Mouse (Mus musculus) right cerebral cortex, adult 2 months (tissue): Measurements from ENCODE around the gene Zfp871.
"Not testable (repeated sequence)": the region's sequence is repeated elsewhere in the genome, so short reads cannot be mapped to it uniquely, and the experiment has no call there.

ENCODE experiments used
- DNase-seq, 2 experiments: peaks; one replicate each; pipeline ENCODE4 v3.0.0; 2021 to 2022; ENCODE audit warnings: low spot score in 2 of 2

Zfp871 gene

DNA sequence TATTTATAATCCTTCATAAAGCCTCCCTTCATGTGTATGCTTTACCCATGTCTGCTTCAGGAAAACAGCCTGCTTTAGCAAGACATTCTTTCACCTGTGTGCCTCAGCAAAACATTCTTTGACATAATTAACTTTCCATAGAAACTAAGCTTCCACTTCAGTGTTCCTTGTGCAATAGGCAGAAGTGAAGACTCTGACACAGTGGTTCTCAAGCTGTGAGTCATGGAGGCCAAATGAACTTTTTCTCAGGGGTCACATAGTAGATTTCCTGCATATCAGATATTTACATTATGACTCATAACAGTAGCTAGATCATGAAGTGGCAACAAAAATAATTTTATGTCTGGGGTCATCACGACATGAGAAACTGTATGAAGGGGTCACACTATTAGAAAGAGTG is 49.7 kb downstream of the Zfp871 start:
- DNase-seq, result no peak

DNA sequence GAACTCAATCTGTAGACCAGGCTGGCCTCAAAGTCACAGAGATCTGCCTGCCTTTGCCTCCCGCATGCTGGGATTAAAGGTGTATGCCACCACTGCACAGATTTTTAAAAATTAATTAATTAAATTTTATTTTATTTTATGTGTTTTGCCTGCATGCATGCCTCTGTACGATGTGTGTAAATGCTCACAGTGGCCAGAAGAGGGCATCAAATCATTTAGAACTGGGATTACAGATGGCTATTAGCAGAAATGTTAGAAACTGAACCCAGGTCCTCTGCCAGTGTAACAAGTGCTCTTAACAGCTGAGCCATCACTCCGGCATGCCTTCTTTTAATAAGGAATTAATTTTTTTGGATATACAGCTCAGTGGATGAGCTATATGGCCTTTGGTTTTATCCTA is 59.1 kb downstream of the Zfp871 start:
- DNase-seq, result no peak

DNA sequence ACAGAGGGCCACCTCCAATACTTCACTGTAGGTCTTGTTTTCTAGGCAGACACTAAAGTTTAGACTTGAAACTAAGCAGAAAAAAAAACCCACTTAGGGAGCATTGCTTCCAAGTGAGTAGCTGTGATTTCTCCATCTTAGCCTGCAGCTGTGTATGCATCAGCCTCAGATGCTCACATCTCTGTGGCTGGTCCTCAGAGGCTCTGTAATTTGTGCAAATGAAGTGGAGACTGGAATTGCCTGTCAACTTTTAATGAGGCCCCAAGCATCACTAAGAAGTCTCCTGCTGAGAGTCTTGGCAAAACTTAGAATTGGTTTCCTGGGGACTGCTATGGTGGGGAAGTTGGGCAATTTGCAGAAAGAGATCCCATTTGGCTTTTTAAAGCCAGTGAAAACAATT is 61.7 kb downstream of the Zfp871 start:
- DNase-seq, result not testable (repeated sequence)

DNA sequence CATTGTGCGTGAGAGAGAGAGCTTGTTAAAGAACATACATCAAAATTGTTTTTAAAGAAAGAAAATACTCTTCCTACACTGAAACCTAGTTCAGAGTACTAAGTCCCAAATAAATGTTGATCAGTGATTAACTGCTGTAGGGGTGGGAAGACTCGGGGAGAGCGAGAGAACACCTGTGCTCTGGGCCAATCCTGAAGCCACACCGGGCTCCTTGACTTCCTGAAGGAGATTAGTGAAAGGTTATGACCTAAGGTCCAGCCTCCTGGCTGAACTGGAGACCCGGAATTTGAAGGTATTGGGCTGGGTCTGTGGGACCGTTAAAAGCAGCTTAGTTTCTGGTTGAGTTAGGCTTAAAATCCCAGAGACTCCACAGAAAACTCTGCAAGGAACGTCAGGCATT is 65.3 kb downstream of the Zfp871 start:
- DNase-seq, result no peak

DNA sequence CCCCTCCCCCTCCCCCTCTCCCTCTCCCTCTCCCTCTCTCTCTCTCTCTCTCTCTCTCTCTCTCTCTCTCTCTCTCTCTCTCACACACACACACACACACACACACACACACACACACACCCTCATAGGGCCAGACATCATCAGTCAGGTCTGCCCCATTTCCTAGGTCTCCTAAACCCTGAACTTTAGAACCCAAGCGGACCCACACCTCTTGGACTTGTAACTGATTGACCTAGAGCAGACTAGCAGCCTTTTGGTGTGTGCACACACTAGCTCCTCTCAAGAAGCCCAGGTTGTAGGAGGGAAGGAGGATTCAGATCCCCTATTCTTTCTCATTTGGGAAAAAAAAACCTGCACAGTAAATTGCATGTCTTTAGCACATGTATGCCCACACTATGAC is 65.9 kb downstream of the Zfp871 start:
- DNase-seq, result not testable (repeated sequence)
